Mouse (Mus musculus): ENCODE measurements around the gene Aup1.

GRCm38 (mm10) chr6:83070247-83070310 is 15.8 kb downstream of the Aup1 start, which contains the start of gene Tlx2:
- TF ChIP-seq CTCF (IDR thresholded peaks at IDR 0.05; ENCODE audit: control insufficient read depth, insufficient read depth, insufficient replicate concordance, low read depth, low read length) (no peak), POLR2A (IDR thresholded peaks at IDR 0.05; ENCODE audit: control insufficient read depth, low read depth, low read length) (no peak)
